In the genomic region with DNA sequence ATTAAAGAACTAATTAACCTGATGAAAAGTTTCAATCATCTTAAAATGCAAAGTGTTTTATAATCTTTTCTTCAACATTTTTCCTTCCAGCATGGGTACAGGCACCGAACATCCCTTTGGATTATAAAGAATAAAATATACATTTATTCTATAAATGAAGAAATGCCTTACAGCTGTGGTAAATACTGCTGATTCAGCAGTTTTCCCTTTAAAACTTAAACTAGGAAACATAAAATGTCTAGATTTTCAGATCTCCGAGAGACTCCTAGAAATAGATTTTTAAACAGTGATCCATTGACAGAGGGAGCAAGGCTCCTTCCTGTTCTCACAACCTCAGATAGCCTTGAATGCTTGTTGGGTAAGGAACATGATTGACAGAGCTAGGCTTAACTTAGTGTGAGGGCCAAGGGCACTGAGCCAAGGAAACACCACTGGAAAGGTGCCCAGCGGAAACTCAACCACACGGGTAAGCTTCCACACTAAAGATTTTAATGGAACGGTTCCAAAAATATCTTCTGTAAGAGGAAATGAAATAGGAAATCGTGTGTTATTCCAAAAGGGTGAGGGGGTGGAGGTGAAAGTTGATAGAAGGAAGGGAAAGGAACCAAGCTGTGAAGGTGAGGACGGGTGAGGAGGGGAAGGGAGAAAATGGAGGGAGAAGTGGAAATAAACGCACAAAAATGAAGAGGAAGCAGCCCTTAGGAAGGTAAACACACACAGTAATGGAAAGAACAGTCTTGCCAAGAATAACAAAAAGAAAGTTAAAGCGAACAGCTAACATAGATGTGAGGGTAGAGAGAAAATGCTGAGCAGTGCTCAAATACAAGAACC, we compare ENCODE assay signal across 8 mouse cellular contexts.
A peak's percentile ranks its signal among the peaks of the same experiment; 100 is the strongest.
DNase-seq lines count a peak whose midpoint lies in the region; ATAC-seq and TF ChIP-seq lines count a peak whose summit lies in the region.
"Had no signal": no experiment of that assay in that cellular context is flagged by ENCODE, and none has a peak within 500 bp of the region (broad histone marks: within the 10 kb centered on the region; RNA-seq: fewer than 3 reads in every experiment).

No protein-coding gene starts in this region.

- no peaks in the 10 kb centered on the region; the same call in 1 of the 2 replicates for H3K4me1 ChIP-seq in heart, postnatal 0 days (ENCODE audit: control insufficient read depth, insufficient read depth)
- peaks cover 7% of the 10 kb centered on the region; the same call in 1 of the 2 replicates for H3K4me1 ChIP-seq in limb, embryonic 14.5 days (ENCODE audit: control insufficient read depth, insufficient read depth, low read length)
- H3K4me1 ChIP-seq in stomach, embryonic 15.5 days = no peaks in the 10 kb centered on the region
- H3K4me1 ChIP-seq: megakaryocyte, embryonic 14.5 days had no signal

- ATAC-seq in common myeloid progenitor, adult 5-6 weeks (replicated peaks; ENCODE audit: low read depth, poor library complexity, severe bottlenecking) = peak; percentile 85
- peak; percentile 81 for ATAC-seq in heart, postnatal 0 days (ENCODE audit: insufficient read depth, low read depth)
- peak; percentile 76 for ATAC-seq in limb, embryonic 14.5 days (ENCODE audit: low FRiP score, low read depth)
- ATAC-seq in stomach, embryonic 15.5 days (ENCODE audit: insufficient read depth, low FRiP score, low read depth) = no peak

- H3K9ac ChIP-seq in heart, postnatal 0 days (replicated peaks; ENCODE audit: low read depth, low read length) = no peak overlapping the region
- H3K9ac ChIP-seq in limb, embryonic 14.5 days (ENCODE audit: low read depth, low read length, severe bottlenecking) = no peak overlapping the region
- H3K9ac ChIP-seq in stomach, embryonic 15.5 days = no peak overlapping the region

- H3K27ac ChIP-seq in heart, postnatal 0 days (ENCODE audit: low read depth) = no peak overlapping the region
- no peak overlapping the region for H3K27ac ChIP-seq in limb, embryonic 14.5 days (replicated peaks; ENCODE audit: low read depth, low read length)
- H3K27ac ChIP-seq in stomach, embryonic 15.5 days = peak overlapping the region; percentile 35; the same call in 1 of the 2 replicates

- H3K4me3 ChIP-seq in heart, postnatal 0 days (ENCODE audit: low read depth, low read length) = peak overlapping the region; percentile 19
- H3K4me3 ChIP-seq in limb, embryonic 14.5 days (replicated peaks; ENCODE audit: low read length) = no peak overlapping the region
- no peak overlapping the region for H3K4me3 ChIP-seq in stomach, embryonic 15.5 days (replicated peaks)
- H3K4me3 ChIP-seq: megakaryocyte, embryonic 14.5 days had no signal

- peak overlapping the region; percentile 40 for H3K4me2 ChIP-seq in heart, postnatal 0 days (ENCODE audit: low read depth, low read length)
- peak overlapping the region; percentile 30 for H3K4me2 ChIP-seq in limb, embryonic 14.5 days (replicated peaks; ENCODE audit: low read depth, low read length, severe bottlenecking)
- peak overlapping the region; percentile 22; the same call in 1 of the 2 replicates for H3K4me2 ChIP-seq in stomach, embryonic 15.5 days

- WGBS in heart, postnatal 0 days = 22% methylated on average over 9 of the region's 9 CpGs
- 27% methylated on average over 9 of the region's 9 CpGs for WGBS in limb, embryonic 14.5 days
- 26% methylated on average over 9 of the region's 9 CpGs for WGBS in stomach, embryonic 15.5 days

- no peak for TF ChIP-seq CTCF in heart, postnatal 0 days (IDR thresholded peaks at IDR 0.05; ENCODE audit: low read depth)

- peak; percentile 49 for DNase-seq in testis, postnatal 10 days (ENCODE audit: low spot score)
- no peak for DNase-seq in testis, postnatal 14 days (ENCODE audit: low spot score)
- peak; percentile 71 for DNase-seq in heart, postnatal 0 days (ENCODE audit: low spot score)
- DNase-seq in limb, embryonic 14.5 days (ENCODE audit: low spot score) = peak; percentile 79
- DNase-seq in urinary bladder, adult 2 months (ENCODE audit: low spot score) = no peak

- no peaks in the 10 kb centered on the region for H3K9me3 ChIP-seq in heart, postnatal 0 days (replicated peaks; ENCODE audit: control insufficient read depth, low read length)
- H3K9me3 ChIP-seq in limb, embryonic 14.5 days (ENCODE audit: control insufficient read depth, low read length) = no peaks in the 10 kb centered on the region
- H3K9me3 ChIP-seq in stomach, embryonic 15.5 days = no peaks in the 10 kb centered on the region

- TF ChIP-seq EP300 in heart, postnatal 0 days (IDR thresholded peaks at IDR 0.05; ENCODE audit: low read depth) = peak; percentile 45; the same call in 1 of the 2 replicates

- TF ChIP-seq POLR2A in limb, embryonic 14.5 days (IDR thresholded peaks at IDR 0.05; ENCODE audit: borderline replicate concordance, extremely low read depth, insufficient read depth, insufficient read length) = no peak

- no peaks in the 10 kb centered on the region for H3K27me3 ChIP-seq in heart, postnatal 0 days (ENCODE audit: control insufficient read depth, insufficient read depth, low read length)
- no peaks in the 10 kb centered on the region for H3K27me3 ChIP-seq in limb, embryonic 14.5 days (ENCODE audit: control insufficient read depth, insufficient read depth, low read length)
- H3K27me3 ChIP-seq in stomach, embryonic 15.5 days (replicated peaks) = no peaks in the 10 kb centered on the region
- H3K27me3 ChIP-seq: megakaryocyte, embryonic 14.5 days had no signal

- H3K36me3 ChIP-seq in heart, postnatal 0 days (replicated peaks; ENCODE audit: control insufficient read depth, insufficient read depth, low read length) = no peaks in the 10 kb centered on the region
- no peaks in the 10 kb centered on the region for H3K36me3 ChIP-seq in limb, embryonic 14.5 days (ENCODE audit: control insufficient read depth, insufficient read depth, low read length)
- no peaks in the 10 kb centered on the region for H3K36me3 ChIP-seq in stomach, embryonic 15.5 days

Comparison
In these comparisons a context has a peak if more than half of its experiments do, and no peak if none do; other contexts are left out.
1. DNase-seq: peak in testis, postnatal 10 days (single experiment), heart, postnatal 0 days (single experiment) and limb, embryonic 14.5 days (single experiment); none in testis, postnatal 14 days (single experiment) and urinary bladder, adult 2 months (single experiment).
2. Peak in every context shown above with its lines, with median percentiles within 50 percentile points of each other: H3K4me2 ChIP-seq.